ENCODE assay signal across 8 mouse cellular contexts in genomic region chr19:10456752-10457483, GRCm38 (mm10). TPM values are rescaled to one million over a fixed set of nuclear protein-coding genes. Genes with fewer than 3 reads are reported as not detected.
DNase-seq lines count a peak whose midpoint lies in the region; TF ChIP-seq lines count a peak whose summit lies in the region.

Lrrc10b (minus strand) TSS chr19:10457473.

- peak within 1 kb of the TSS; percentile 60 for H3K27ac ChIP-seq in embryonic facial prominence, embryonic 10.5 days (replicated peaks)

- intact Hi-C loops in heart, postnatal 10 days (cut with DNase I): no loop called here

- peaks cover 49% of the 10 kb centered on the region for H3K4me1 ChIP-seq in embryonic facial prominence, embryonic 10.5 days
- H3K4me1 ChIP-seq in lung, adult 2 months (ENCODE audit: control insufficient read depth, insufficient read depth, low read length): peaks cover 3% of the 10 kb centered on the region; the same call in 1 of the 2 replicates

- H3K27me3 ChIP-seq in embryonic facial prominence, embryonic 10.5 days (replicated peaks; ENCODE audit: low read depth, poor library complexity, severe bottlenecking): peaks cover 100% of the 10 kb centered on the region

- H3K4me3 ChIP-seq in embryonic facial prominence, embryonic 10.5 days: peak within 1 kb of the TSS; percentile 63
- peak within 1 kb of the TSS; percentile 30 for H3K4me3 ChIP-seq in lung, adult 2 months (replicated peaks; ENCODE audit: extremely low read depth, low read depth, low read length)

- H3K36me3 ChIP-seq in embryonic facial prominence, embryonic 10.5 days (replicated peaks): no peaks in the 10 kb centered on the region

- TF ChIP-seq POLR2A in lung, adult 2 months (IDR thresholded peaks at IDR 0.05; ENCODE audit: borderline replicate concordance, extremely low read depth, low read depth, low read length): peak; percentile 15; the same call in 1 of the 2 replicates

- TF ChIP-seq CTCF in lung, adult 2 months (IDR thresholded peaks at IDR 0.05; ENCODE audit: insufficient read depth, low read length): no peak

- no peaks in the 10 kb centered on the region for H3K9me3 ChIP-seq in embryonic facial prominence, embryonic 10.5 days

- peak; percentile 59 to 82 for DNase-seq in adrenal gland, adult (ENCODE audit: inconsistent age in 2 of 2, low spot score in 1 of 2)
- no peak for DNase-seq in adrenal gland, adult 8-10 months
- peak; percentile 83 for DNase-seq in embryonic facial prominence, embryonic 10.5 days (ENCODE audit: low spot score)
- peak; percentile 74 to 78 for DNase-seq in heart, postnatal 10 days
- peak; percentile 71 to 82 for DNase-seq in layer of hippocampus, adult 18-20 months (ENCODE audit: low spot score in 2 of 2)
- DNase-seq in lung, adult 2 months: peak; percentile 57
- peak; percentile 50 for DNase-seq in ovary, postnatal 14 days (ENCODE audit: low spot score)
- DNase-seq in thymus, postnatal 25 days: peak; percentile 54

- WGBS in embryonic facial prominence, embryonic 10.5 days: under 1% methylated on average over 96 of the region's 96 CpGs
- whole genome bisulfite sequencing in lung, adult 2 months: under 1% methylated on average over 95 of the region's 96 CpGs

RNA-seq across cellular contexts. Expression of gene Lrrc10b, which starts in this region (rescaled TPM):
- total RNA-seq in adrenal gland, adult 8-10 months (2022): 1 to 10 TPM; 2.6 to 3.8 (median 3.5) TPM
- 0.29 and 0.52 TPM in 2 replicates for polyA plus RNA-seq in embryonic facial prominence, embryonic 10.5 days (2016; fragmentation: Nextera tagmentation; extraction: Ambion mirVana)
- 1 to 10 TPM; 2.2 to 7.3 TPM for total RNA-seq in heart, postnatal 10 days (2021)
- 10 to 100 TPM; 70.5 to 77.9 TPM for total RNA-seq in layer of hippocampus, adult 18-20 months (2021)
- 20.6 and 25.6 TPM in 2 replicates for polyA plus RNA-seq in lung, adult 2 months (2012; rRNA removed)

Comparison
In these comparisons a context has a peak if more than half of its experiments do, and no peak if none do; other contexts are left out.
1. RNA of gene Lrrc10b (total RNA-seq): 70.5 to 77.9 TPM in layer of hippocampus, adult 18-20 months; 2.2 to 7.3 TPM in heart, postnatal 10 days and 2.6 to 3.8 TPM in adrenal gland, adult 8-10 months; every median in the first group is over 4 times any median in the second.
2. RNA of gene Lrrc10b (polyA plus RNA-seq): 20.6 to 25.6 TPM in lung, adult 2 months; 0.29 to 0.52 TPM in embryonic facial prominence, embryonic 10.5 days; every median in the first group is over 10 times any median in the second.
3. Peak in DNase-seq, H3K4me3 ChIP-seq and H3K27ac ChIP-seq in embryonic facial prominence, embryonic 10.5 days; RNA of the gene not detected or under 1 TPM.